Mouse (Mus musculus) spleen, adult 2 months (tissue): ENCODE data around the gene Clhc1.

Source experiments
- CTCF ChIP-seq: fragments of 200-500 bp; IDR thresholded peaks from 2 replicates; pipeline ENCODE4 v1.5.1; 2011; ENCODE audit warnings: mild to moderate bottlenecking, inconsistent platforms; ENCODE audit not compliant: insufficient read depth, insufficient read length, insufficient replicate concordance; ENCODE audit errors: extremely low read depth
- POLR2A ChIP-seq: fragments of 200-500 bp; IDR thresholded peaks from 2 replicates; pipeline ENCODE4 v1.6.1; 2011; ENCODE audit warnings: low read depth, low read length, inconsistent platforms

DNA sequence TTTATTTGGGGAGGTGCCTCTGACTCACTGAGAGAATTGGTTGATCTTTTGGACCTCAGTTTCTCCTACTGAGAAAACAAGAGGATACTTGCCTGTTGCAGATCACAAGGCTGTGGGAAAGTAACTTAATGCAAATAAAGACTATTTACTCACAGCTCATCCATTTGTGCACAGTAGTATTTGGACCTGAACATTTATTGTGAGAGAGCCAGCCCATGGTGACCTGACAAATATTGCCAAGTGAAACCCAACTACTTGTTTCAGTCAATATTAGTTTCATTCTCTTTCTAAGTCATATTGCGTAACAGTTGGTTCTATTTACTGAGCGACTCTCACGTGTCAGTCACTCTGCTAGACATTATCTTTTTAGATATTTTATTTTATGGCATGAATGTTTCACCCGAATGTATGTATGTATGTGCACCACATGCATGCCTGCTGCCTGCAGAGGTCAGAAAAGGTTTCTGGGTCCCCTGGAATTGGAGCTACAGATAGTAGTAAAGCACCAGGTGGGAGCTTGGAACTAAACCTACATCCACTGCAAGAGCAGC lies 65.5 kb downstream of the Clhc1 start:
- no peak for TF ChIP-seq POLR2A
- no peak for TF ChIP-seq CTCF
